Mouse (Mus musculus): ENCODE measurements around the gene Eps8l1.

GRCm38 (mm10) chr7:4432026-4432425 lies 28.4 kb upstream of the Eps8l1 start:
- TF ChIP-seq CTCF (IDR thresholded peaks at IDR 0.05; ENCODE audit: low read depth) (no peak), EP300 (IDR thresholded peaks at IDR 0.05; ENCODE audit: low read depth) (no peak)

Data from liver, postnatal 0 days (tissue).